Mouse (Mus musculus) hindbrain, embryonic 15.5 days (tissue): ENCODE measurements around the gene Cdkal1. TPM values are rescaled to one million over a fixed set of nuclear protein-coding genes. Genes with fewer than 3 reads are reported as not detected.

Experiments used
- ATAC-seq: fragments of 200-750 bp; cut with Nextera tagmentation; 2 replicates; pipeline ENCODE4 v1.8.0; 2017; ENCODE audit warnings: low read depth, moderate number of reproducible peaks, moderate TSS enrichment; ENCODE audit not compliant: low FRiP score
- H3K27ac ChIP-seq: fragments of 300-500 bp; sonication (generic); replicated peaks from 2 replicates; pipeline ENCODE4 v1.5.1; 2015; ENCODE audit warnings: mild to moderate bottlenecking, inconsistent platforms
- H3K27me3 ChIP-seq: fragments of 300-500 bp; sonication (generic); 2 replicates; pipeline ENCODE4 v1.6.1; 2015; ENCODE audit warnings: control low read depth, inconsistent platforms
- H3K36me3 ChIP-seq: fragments of 300-500 bp; sonication (generic); 2 replicates; pipeline ENCODE4 v1.6.1; 2015; ENCODE audit warnings: control low read depth, inconsistent platforms
- H3K4me1 ChIP-seq: fragments of 300-500 bp; sonication (generic); replicated peaks from 2 replicates; pipeline ENCODE4 v1.6.1; 2015; ENCODE audit warnings: control low read depth, inconsistent platforms
- H3K4me2 ChIP-seq: fragments of 300-500 bp; sonication (generic); 2 replicates; pipeline ENCODE4 v1.6.1; 2015; ENCODE audit warnings: moderate library complexity, mild to moderate bottlenecking, inconsistent platforms
- H3K4me3 ChIP-seq: fragments of 300-500 bp; sonication (generic); 2 replicates; pipeline ENCODE4 v1.5.1; 2015; ENCODE audit warnings: mild to moderate bottlenecking, inconsistent platforms
- H3K9ac ChIP-seq: fragments of 300-500 bp; sonication (generic); 2 replicates; pipeline ENCODE4 v1.6.1; 2015; ENCODE audit warnings: inconsistent platforms
- H3K9me3 ChIP-seq: fragments of 300-500 bp; sonication (generic); 2 replicates; pipeline ENCODE4 v1.6.1; 2016; ENCODE audit warnings: control low read depth, inconsistent platforms
- WGBS: fragments of 180-500 bp; shearing (Covaris S2); methylation state at CpG from one replicate; pipeline ENCODE4 v1.1.7; 2015; 5-methylcytosine and 5-hydroxymethylcytosine counted together
- polyA plus RNA-seq: library from polyadenylated mRNA; unstranded; fragments of >200 nt; fragmentation: Nextera tagmentation; extraction: Ambion mirVana; gene quantifications from 2 replicates; pipeline ENCODE4 v1.2.1, GENCODE M21; 2015

Cdkal1 gene
- 20.2 and 20.7 TPM in 2 replicates for polyA plus RNA-seq

GRCm38 (mm10) chr13:29855281-29856031, at the start of gene Cdkal1:
TSS of gene Cdkal1 (minus strand) at chr13:29855674.
- H3K9me3 ChIP-seq, result no peaks in the 10 kb centered on the region
- H3K4me2 ChIP-seq, result peak within 1 kb of the TSS; percentile 72
- H3K9ac ChIP-seq, result peak within 1 kb of the TSS; percentile 59
- peak within 1 kb of the TSS; percentile 83 for H3K27ac ChIP-seq
- peaks cover 14% of the 10 kb centered on the region for H3K4me1 ChIP-seq
- no peaks in the 10 kb centered on the region for H3K36me3 ChIP-seq
- H3K4me3 ChIP-seq, result peak within 1 kb of the TSS; percentile 87
- ATAC-seq, result peak; percentile 93
- under 1% methylated on average over 33 of the region's 33 CpGs for WGBS
- H3K27me3 ChIP-seq, result no peaks in the 10 kb centered on the region

- no peak overlapping the region for H3K4me2 ChIP-seq
- H3K4me1 ChIP-seq, result no peaks in the 10 kb centered on the region
- H3K27me3 ChIP-seq, result no peaks in the 10 kb centered on the region
- H3K36me3 ChIP-seq, result peaks cover 26% of the 10 kb centered on the region
- no peak overlapping the region for H3K9ac ChIP-seq
- H3K27ac ChIP-seq, result no peak overlapping the region
- 100% methylated on average over 1 of the region's 1 CpGs for WGBS
- H3K4me3 ChIP-seq, result no peak overlapping the region
- ATAC-seq, result no peak
- H3K9me3 ChIP-seq, result peaks cover 10% of the 10 kb centered on the region
Measured at GRCm38 (mm10) chr13:29903341-29903740, 47.9 kb upstream of the Cdkal1 start.

- Histone ChIP-seq H3K9ac (no peak overlapping the region), H3K36me3 (peaks cover 19% of the 10 kb centered on the region), H3K27ac (no peak overlapping the region), H3K4me3 (no peak overlapping the region), H3K4me2 (no peak overlapping the region), H3K27me3 (no peaks in the 10 kb centered on the region), H3K4me1 (no peaks in the 10 kb centered on the region), H3K9me3 (peaks cover 10% of the 10 kb centered on the region)
- no peak for ATAC-seq
- WGBS, result 96% methylated on average over 1 of the region's 1 CpGs
Measured at GRCm38 (mm10) chr13:29902676-29903075, 47.2 kb upstream of the Cdkal1 start.

- WGBS, result 83% methylated on average over 4 of the region's 4 CpGs
- no peak for ATAC-seq
Measured at GRCm38 (mm10) chr13:29901641-29902040, 46.2 kb upstream of the Cdkal1 start.

GRCm38 (mm10) chr13:29866780-29867179, 11.3 kb upstream of the Cdkal1 start:
- no peaks in the 10 kb centered on the region for H3K27me3 ChIP-seq
- no peaks in the 10 kb centered on the region for H3K9me3 ChIP-seq
- 100% methylated on average over 3 of the region's 3 CpGs for WGBS
- no peak overlapping the region for H3K27ac ChIP-seq
- no peaks in the 10 kb centered on the region for H3K4me1 ChIP-seq
- H3K9ac ChIP-seq, result no peak overlapping the region
- no peak for ATAC-seq
- no peak overlapping the region for H3K4me3 ChIP-seq
- no peaks in the 10 kb centered on the region for H3K36me3 ChIP-seq
- no peak overlapping the region for H3K4me2 ChIP-seq

More at GRCm38 (mm10) chr13:29901641-29902040, 46.2 kb upstream of the Cdkal1 start:
- no peaks in the 10 kb centered on the region for H3K27me3 ChIP-seq
- H3K9me3 ChIP-seq, result peaks cover 10% of the 10 kb centered on the region
- no peak overlapping the region for H3K4me3 ChIP-seq
- no peaks in the 10 kb centered on the region for H3K4me1 ChIP-seq
- H3K4me2 ChIP-seq, result no peak overlapping the region
- H3K36me3 ChIP-seq, result peaks cover 11% of the 10 kb centered on the region
- no peak overlapping the region for H3K9ac ChIP-seq
- no peak overlapping the region for H3K27ac ChIP-seq

GRCm38 (mm10) chr13:29864331-29864730, 8.9 kb upstream of the Cdkal1 start:
- WGBS, result 67% methylated on average over 6 of the region's 6 CpGs
- no peak overlapping the region for H3K4me2 ChIP-seq
- H3K4me3 ChIP-seq, result no peak overlapping the region
- H3K4me1 ChIP-seq, result no peaks in the 10 kb centered on the region
- H3K27me3 ChIP-seq, result no peaks in the 10 kb centered on the region
- no peaks in the 10 kb centered on the region for H3K9me3 ChIP-seq
- no peak overlapping the region for H3K9ac ChIP-seq
- no peak overlapping the region for H3K27ac ChIP-seq
- H3K36me3 ChIP-seq, result no peaks in the 10 kb centered on the region
- ATAC-seq, result no peak

- H3K9me3 ChIP-seq, result no peaks in the 10 kb centered on the region
- WGBS, result 75% methylated on average over 2 of the region's 2 CpGs
- no peak for ATAC-seq
- H3K27me3 ChIP-seq, result no peaks in the 10 kb centered on the region
- no peaks in the 10 kb centered on the region for H3K4me1 ChIP-seq
- no peak overlapping the region for H3K9ac ChIP-seq
- no peak overlapping the region for H3K27ac ChIP-seq
- H3K4me3 ChIP-seq, result no peak overlapping the region
- H3K4me2 ChIP-seq, result no peak overlapping the region
- no peaks in the 10 kb centered on the region for H3K36me3 ChIP-seq
Measured at GRCm38 (mm10) chr13:29860087-29860486, 4.6 kb upstream of the Cdkal1 start.

GRCm38 (mm10) chr13:29857436-29857835, 2.0 kb upstream of the Cdkal1 start:
- WGBS, result 26% methylated on average over 4 of the region's 4 CpGs
- no peaks in the 10 kb centered on the region for H3K27me3 ChIP-seq
- H3K9ac ChIP-seq, result no peak overlapping the region
- no peak overlapping the region for H3K4me3 ChIP-seq
- no peak overlapping the region for H3K4me2 ChIP-seq
- H3K27ac ChIP-seq, result no peak overlapping the region
- ATAC-seq, result peak; percentile 49
- H3K36me3 ChIP-seq, result no peaks in the 10 kb centered on the region
- H3K4me1 ChIP-seq, result peaks cover 14% of the 10 kb centered on the region
- H3K9me3 ChIP-seq, result no peaks in the 10 kb centered on the region

- peak overlapping the region; percentile 87 for H3K4me3 ChIP-seq
- no peaks in the 10 kb centered on the region for H3K27me3 ChIP-seq
- no peaks in the 10 kb centered on the region for H3K36me3 ChIP-seq
- H3K9ac ChIP-seq, result peak overlapping the region; percentile 59
- H3K27ac ChIP-seq, result peak overlapping the region; percentile 83
- peak overlapping the region; percentile 72 for H3K4me2 ChIP-seq
- peaks cover 14% of the 10 kb centered on the region for H3K4me1 ChIP-seq
- 2% methylated on average over 5 of the region's 5 CpGs for WGBS
- ATAC-seq, result no peak; the same call in 1 of the 2 replicates
- H3K9me3 ChIP-seq, result no peaks in the 10 kb centered on the region
Measured at GRCm38 (mm10) chr13:29854876-29855275, 598 bp downstream of the Cdkal1 start.

- Histone ChIP-seq H3K27ac (no peak overlapping the region), H3K9me3 (no peaks in the 10 kb centered on the region), H3K27me3 (no peaks in the 10 kb centered on the region), H3K9ac (no peak overlapping the region), H3K36me3 (0 out of 2 replicates have a peak, but pooled peaks cover 3% of the 10 kb centered on the region), H3K4me2 (no peak overlapping the region), H3K4me3 (no peak overlapping the region), H3K4me1 (peaks cover 9% of the 10 kb centered on the region)
- WGBS, result 40% methylated on average over 5 of the region's 5 CpGs
- no peak for ATAC-seq
Measured at GRCm38 (mm10) chr13:29838409-29839047, 16.9 kb downstream of the Cdkal1 start.

GRCm38 (mm10) chr13:29835170-29835569, 20.3 kb downstream of the Cdkal1 start:
- Histone ChIP-seq H3K4me1 (peaks cover 13% of the 10 kb centered on the region), H3K4me2 (no peak overlapping the region), H3K27ac (no peak overlapping the region), H3K27me3 (no peaks in the 10 kb centered on the region), H3K36me3 (no peaks in the 10 kb centered on the region), H3K9ac (no peak overlapping the region), H3K4me3 (no peak overlapping the region), H3K9me3 (no peaks in the 10 kb centered on the region)
- WGBS, result 30% methylated on average over 4 of the region's 4 CpGs
- no peak for ATAC-seq

GRCm38 (mm10) chr13:29833751-29834150, 21.7 kb downstream of the Cdkal1 start:
- 55% methylated on average over 8 of the region's 8 CpGs for WGBS
- H3K27me3 ChIP-seq, result no peaks in the 10 kb centered on the region
- H3K4me2 ChIP-seq, result no peak overlapping the region
- H3K9me3 ChIP-seq, result no peaks in the 10 kb centered on the region
- H3K27ac ChIP-seq, result no peak overlapping the region
- H3K4me1 ChIP-seq, result peaks cover 13% of the 10 kb centered on the region
- ATAC-seq, result no peak
- H3K36me3 ChIP-seq, result no peaks in the 10 kb centered on the region
- H3K9ac ChIP-seq, result no peak overlapping the region
- no peak overlapping the region for H3K4me3 ChIP-seq
